Mouse (Mus musculus) CH12.LX (cell line): ENCODE data around the gene Kcmf1.

Source experiments
- CTCF ChIP-seq, 2 experiments: IDR thresholded peaks in 1 of 2; conservative IDR thresholded peaks in 1 of 2; 2 replicates each; pipeline ENCODE4 v1.5.1; 2011 to 2012; ENCODE audit warnings: low read depth in 2 of 2, low read length in 2 of 2, improper control_type of control experiment in 1 of 2, inconsistent platforms in 1 of 2, mild to moderate bottlenecking in 1 of 2, moderate library complexity in 1 of 2
- POLR2A ChIP-seq: IDR thresholded peaks from 2 replicates; pipeline ENCODE4 v1.6.1; 2011; ENCODE audit warnings: low read depth, mild to moderate bottlenecking, improper control_type of control experiment, low read length

DNA sequence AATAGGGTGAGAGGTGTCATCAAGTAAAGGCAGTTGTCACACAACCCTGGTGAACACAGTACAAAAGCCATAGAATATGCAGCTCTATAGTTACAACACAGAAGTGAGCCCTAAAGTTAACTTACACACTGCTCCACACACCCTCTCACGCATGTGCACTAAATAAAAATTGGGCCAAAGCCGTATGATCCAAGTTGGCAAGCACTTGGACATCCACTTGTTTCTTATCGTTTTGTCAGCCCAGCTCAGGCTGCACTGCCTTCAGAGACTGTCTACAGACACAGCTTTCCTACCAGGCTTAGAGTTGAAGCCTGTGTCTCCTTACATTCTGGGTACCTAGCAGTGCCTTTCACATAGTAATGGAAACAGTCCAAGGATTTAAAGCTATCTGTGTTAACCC is 4.8 kb downstream of the Kcmf1 start:
- TF ChIP-seq CTCF (conservative IDR thresholded peaks at IDR 0.05 in 1 of 2, IDR thresholded peaks at IDR 0.05 in 1 of 2; ENCODE audit: low read depth in 2 of 2, low read length in 2 of 2), result no peak
- TF ChIP-seq POLR2A, result no peak
